Mouse (Mus musculus) lung, postnatal 0 days (tissue): ENCODE results near the gene 1500011B03Rik. TPM values are rescaled to one million over a fixed set of nuclear protein-coding genes. Genes with fewer than 3 reads are reported as not detected.
A peak's percentile ranks its signal among the peaks of the same experiment; 100 is the strongest.

Source experiments
- ATAC-seq: fragments of 200-750 bp; cut with Nextera tagmentation; 2 replicates; pipeline ENCODE4 v1.8.0; 2017; ENCODE audit warnings: moderate library complexity
- DNase-seq: peaks from one replicate; pipeline ENCODE4 v3.0.0-alpha.2; 2016; ENCODE audit warnings: low spot score
- H3K27ac ChIP-seq: fragments of 300-500 bp; sonication (generic); 2 replicates; pipeline ENCODE4 v1.5.1; 2014; ENCODE audit warnings: antibody characterized with exemption, mild to moderate bottlenecking, low read length, mixed read lengths
- H3K27me3 ChIP-seq: fragments of 300-500 bp; sonication (generic); replicated peaks from 2 replicates; pipeline ENCODE4 v1.6.1; 2014; ENCODE audit warnings: low read length, mixed read lengths; ENCODE audit not compliant: insufficient read depth
- H3K36me3 ChIP-seq: fragments of 300-500 bp; sonication (generic); 2 replicates; pipeline ENCODE4 v1.6.1; 2014; ENCODE audit warnings: low read length, mixed read lengths; ENCODE audit not compliant: insufficient read depth
- H3K4me1 ChIP-seq: fragments of 300-500 bp; sonication (generic); 2 replicates; pipeline ENCODE4 v1.6.1; 2014; ENCODE audit warnings: antibody characterized with exemption, low read depth, low read length, mixed read lengths; ENCODE audit not compliant: insufficient read depth
- H3K4me2 ChIP-seq: fragments of 300-500 bp; sonication (generic); replicated peaks from 2 replicates; pipeline ENCODE4 v1.6.1; 2014; ENCODE audit warnings: low read depth, mild to moderate bottlenecking, low read length, moderate library complexity, mixed read lengths
- H3K4me3 ChIP-seq: fragments of 300-500 bp; sonication (generic); 2 replicates; pipeline ENCODE4 v1.5.1; 2014; ENCODE audit warnings: low read depth, low read length
- H3K9ac ChIP-seq: fragments of 300-500 bp; sonication (generic); replicated peaks from 2 replicates; pipeline ENCODE4 v1.6.1; 2014; ENCODE audit warnings: low read depth, mild to moderate bottlenecking
- H3K9me3 ChIP-seq: fragments of 300-500 bp; sonication (generic); 2 replicates; pipeline ENCODE4 v1.6.1; 2016; ENCODE audit warnings: low read length, mixed read lengths
- CTCF ChIP-seq: IDR thresholded peaks from 2 replicates; pipeline ENCODE4 v1.5.1; 2016; ENCODE audit warnings: antibody characterized with exemption, mild to moderate bottlenecking
- EP300 ChIP-seq: IDR thresholded peaks from 2 replicates; pipeline ENCODE4 v1.6.1; 2016; ENCODE audit warnings: antibody characterized with exemption, mild to moderate bottlenecking, control low read depth
- WGBS: fragments of 180-500 bp; shearing (Covaris S2); extraction: QIAGEN DNeasy Blood & Tissue Kit; methylation state at CpG from one replicate; pipeline ENCODE4 v1.1.7; 2014; 5-methylcytosine and 5-hydroxymethylcytosine counted together
- polyA plus RNA-seq: library from polyadenylated mRNA; unstranded; fragments of >200 nt; fragmentation: Nextera tagmentation; extraction: Ambion mirVana; gene quantifications from 2 replicates; pipeline ENCODE4 v1.2.1, GENCODE M21; 2015

1500011B03Rik gene
- polyA plus RNA-seq, 1 experiment from 2014 or later: 97.5 TPM

DNA sequence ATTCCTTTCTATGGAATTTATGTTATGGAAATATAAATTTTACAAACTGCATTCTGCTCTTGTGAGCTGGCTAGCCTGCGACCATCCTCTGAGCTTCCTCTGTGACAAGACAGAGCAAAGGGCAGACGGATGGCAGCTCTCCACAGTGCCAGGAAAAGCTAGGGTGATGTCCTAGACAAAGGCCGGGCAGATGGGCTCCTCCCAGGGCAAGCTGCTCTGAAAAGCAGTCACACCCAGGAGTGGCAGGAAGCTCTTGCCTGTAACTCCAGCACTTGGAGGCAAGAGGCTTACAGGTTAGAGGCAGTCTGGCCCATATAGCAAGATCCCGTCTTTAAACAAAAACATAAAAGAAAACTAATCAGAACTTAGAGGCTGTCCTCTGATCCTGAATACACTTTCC, 28.7 kb downstream of the 1500011B03Rik start:
- no peak overlapping the region for H3K4me2 ChIP-seq
- peak overlapping the region; percentile 83 for H3K27ac ChIP-seq
- TF ChIP-seq EP300 (no peak; the same call in 1 of the 2 replicates), CTCF (no peak)
- H3K4me3 ChIP-seq: no peak overlapping the region
- peak; percentile 46 for ATAC-seq
- H3K36me3 ChIP-seq: peaks cover 31% of the 10 kb centered on the region
- H3K9me3 ChIP-seq: no peaks in the 10 kb centered on the region
- no peaks in the 10 kb centered on the region for H3K27me3 ChIP-seq
- DNase-seq: peak; percentile 56
- no peak overlapping the region for H3K9ac ChIP-seq
- WGBS: 48% methylated on average over 4 of the region's 4 CpGs
- peaks cover 18% of the 10 kb centered on the region; the same call in 1 of the 2 replicates for H3K4me1 ChIP-seq

DNA sequence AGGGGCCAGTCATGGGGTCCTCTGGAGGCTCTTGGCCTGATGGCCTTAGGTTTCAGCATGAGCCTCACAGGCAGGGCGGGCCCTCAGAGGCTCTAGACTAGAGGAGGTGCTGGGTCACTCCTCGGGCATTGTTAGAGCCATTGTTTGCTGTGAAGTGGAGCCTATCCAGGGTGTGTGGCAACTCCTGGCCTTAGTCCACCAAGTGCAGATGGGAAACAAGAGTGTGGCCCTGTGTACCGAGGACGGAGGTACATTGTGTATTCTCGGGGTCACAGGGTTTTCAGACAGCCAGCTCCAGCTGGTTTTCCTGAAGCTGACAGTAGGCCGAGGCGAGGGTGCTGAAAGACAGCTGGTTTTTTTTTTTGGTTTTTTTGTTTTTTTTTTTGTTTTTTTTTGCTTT, 30.0 kb downstream of the 1500011B03Rik start:
- no peak overlapping the region for H3K9ac ChIP-seq
- TF ChIP-seq EP300 (peak; percentile 92), CTCF (no peak)
- no peak overlapping the region for H3K4me3 ChIP-seq
- H3K4me2 ChIP-seq: no peak overlapping the region
- DNase-seq: peak; percentile 92
- H3K27ac ChIP-seq: peak overlapping the region; percentile 83
- ATAC-seq: peak; percentile 90
- H3K27me3 ChIP-seq: no peaks in the 10 kb centered on the region
- peaks cover 18% of the 10 kb centered on the region; the same call in 1 of the 2 replicates for H3K4me1 ChIP-seq
- peaks cover 37% of the 10 kb centered on the region for H3K36me3 ChIP-seq
- WGBS: 40% methylated on average over 7 of the region's 7 CpGs
- H3K9me3 ChIP-seq: no peaks in the 10 kb centered on the region

DNA sequence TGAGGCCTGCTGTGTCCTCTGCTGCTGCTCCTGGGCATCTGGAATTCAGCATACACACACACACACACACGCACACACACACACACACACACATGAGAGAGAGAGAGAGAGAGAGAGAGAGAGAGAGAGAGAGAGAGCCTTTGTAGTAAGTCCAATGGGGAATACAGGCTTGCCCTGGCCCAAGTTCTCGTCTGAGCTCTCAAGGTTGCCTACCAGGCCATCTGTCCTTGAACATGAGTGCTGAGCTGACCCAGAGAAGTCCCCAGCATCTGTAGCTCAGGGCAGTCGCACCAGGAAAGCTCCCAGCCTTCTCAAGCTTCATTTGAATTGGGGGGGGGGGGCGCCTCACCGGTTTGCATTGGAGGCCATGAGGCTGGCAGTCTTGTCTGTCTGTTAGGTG, 38.1 kb downstream of the 1500011B03Rik start:
- Histone ChIP-seq H3K4me2 (no peak overlapping the region), H3K36me3 (peaks cover 13% of the 10 kb centered on the region), H3K4me3 (no peak overlapping the region), H3K4me1 (peaks cover 17% of the 10 kb centered on the region; the same call in 1 of the 2 replicates), H3K9ac (no peak overlapping the region), H3K9me3 (no peaks in the 10 kb centered on the region), H3K27me3 (no peaks in the 10 kb centered on the region), H3K27ac (peak overlapping the region; percentile 91)
- 49% methylated on average over 5 of the region's 5 CpGs for WGBS
- ATAC-seq (no peak), DNase-seq (no peak)
- TF ChIP-seq CTCF: no peak
- TF ChIP-seq EP300: no peak

DNA sequence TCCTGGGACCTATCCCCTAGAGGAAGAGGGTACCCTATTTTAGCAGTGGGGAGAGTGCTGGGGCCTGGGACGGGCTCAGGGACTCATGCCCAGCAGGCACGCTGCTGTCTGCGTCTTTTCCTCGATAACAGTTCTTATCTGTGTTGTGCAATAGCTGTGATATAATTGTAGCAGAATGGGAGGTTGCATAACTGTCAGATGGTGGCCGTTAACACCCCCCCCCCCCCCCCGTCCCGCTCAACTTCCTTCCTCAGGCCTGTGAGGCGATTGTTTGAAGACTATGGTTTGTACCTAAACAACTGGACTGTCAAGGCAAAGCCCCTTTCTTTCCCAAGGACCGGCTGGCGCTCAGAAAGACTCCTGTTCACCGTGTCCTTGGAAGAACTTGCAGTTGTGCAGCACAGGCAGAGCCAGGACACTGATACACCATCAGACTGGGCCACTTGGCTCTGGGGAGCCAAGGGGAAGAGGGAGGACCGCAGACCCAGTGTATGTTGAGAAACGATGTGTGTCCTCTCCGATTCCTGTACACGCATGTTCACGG, 38.6 kb downstream of the 1500011B03Rik start:
- WGBS: 21% methylated on average over 15 of the region's 16 CpGs
- H3K4me1 ChIP-seq: peaks cover 17% of the 10 kb centered on the region; the same call in 1 of the 2 replicates
- H3K27me3 ChIP-seq: no peaks in the 10 kb centered on the region
- no peaks in the 10 kb centered on the region for H3K9me3 ChIP-seq
- H3K36me3 ChIP-seq: peaks cover 13% of the 10 kb centered on the region
- peak; percentile 93 for TF ChIP-seq EP300
- TF ChIP-seq CTCF: no peak
- H3K27ac ChIP-seq: peak overlapping the region; percentile 91
- no peak overlapping the region for H3K9ac ChIP-seq
- H3K4me2 ChIP-seq: no peak overlapping the region
- ATAC-seq (peak; percentile 78), DNase-seq (peak; percentile 93)
- no peak overlapping the region for H3K4me3 ChIP-seq

DNA sequence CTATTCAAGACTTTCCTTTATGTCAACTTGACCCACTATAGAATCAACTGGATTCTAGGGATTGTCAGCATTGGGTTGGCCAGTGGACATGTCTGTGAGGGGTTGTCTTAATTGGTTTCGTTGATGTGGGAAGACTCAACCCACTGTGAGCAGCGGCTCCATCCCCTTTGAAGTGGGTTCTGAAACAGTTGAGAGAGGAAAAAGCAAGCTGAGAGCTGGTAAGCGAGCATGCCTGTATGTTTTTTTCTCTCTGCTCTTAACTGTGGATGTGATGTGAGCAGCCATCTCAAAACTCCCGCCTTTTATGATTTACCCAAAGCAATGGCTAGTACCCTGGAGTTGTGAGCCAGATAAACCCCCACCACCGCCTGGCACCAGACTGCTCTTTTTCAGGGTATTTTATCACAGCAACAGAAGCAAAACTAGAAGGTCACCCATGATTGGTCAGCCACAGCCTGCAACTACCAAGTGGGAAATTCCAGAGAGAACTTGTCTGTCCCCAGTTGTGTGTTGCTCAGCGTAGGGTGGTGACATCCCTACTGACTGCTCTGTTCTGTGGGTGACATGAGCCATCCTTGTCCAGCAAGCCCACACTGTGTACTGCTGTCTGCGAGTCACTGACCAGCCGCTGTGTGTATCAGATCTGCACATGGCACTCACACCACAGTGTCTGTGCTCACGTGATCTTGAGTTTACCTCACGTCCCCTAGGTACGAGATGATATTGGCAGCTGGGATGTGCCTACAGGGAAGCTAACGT, 39.7 kb downstream of the 1500011B03Rik start:
- Histone ChIP-seq H3K9ac (no peak overlapping the region), H3K4me2 (no peak overlapping the region), H3K27ac (peak overlapping the region; percentile 91), H3K4me1 (peaks cover 20% of the 10 kb centered on the region; the same call in 1 of the 2 replicates), H3K36me3 (peaks cover 6% of the 10 kb centered on the region), H3K9me3 (no peaks in the 10 kb centered on the region), H3K27me3 (no peaks in the 10 kb centered on the region), H3K4me3 (no peak overlapping the region)
- peak; percentile 78 for DNase-seq
- ATAC-seq: peak; percentile 73
- WGBS: 63% methylated on average over 12 of the region's 12 CpGs
- no peak for TF ChIP-seq CTCF
- TF ChIP-seq EP300: no peak

DNA sequence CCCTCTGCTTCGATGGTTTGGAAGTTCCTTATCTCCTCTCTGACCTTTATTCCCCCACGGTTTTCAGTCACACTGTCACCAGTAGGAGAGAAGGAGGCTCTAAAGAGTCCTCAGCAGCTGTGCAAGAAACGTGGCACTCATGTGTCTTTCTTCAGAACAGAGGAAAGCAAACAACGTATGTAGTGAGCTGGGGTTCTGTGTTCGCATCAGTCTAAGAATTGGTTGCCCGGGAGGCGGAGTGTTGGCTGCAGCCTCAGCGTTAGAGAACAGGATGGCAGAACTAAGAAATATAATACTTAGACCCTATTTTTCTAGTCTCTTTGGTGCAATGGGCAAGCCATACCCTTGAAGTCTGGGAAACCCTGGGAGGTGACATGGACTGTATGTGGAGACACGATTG, 40.3 kb downstream of the 1500011B03Rik start:
- WGBS: 43% methylated on average over 9 of the region's 9 CpGs
- Histone ChIP-seq H3K27ac (0 out of 2 replicates have a peak overlapping the region, but pooled peaks have one; percentile 28), H3K4me2 (no peak overlapping the region), H3K9me3 (no peaks in the 10 kb centered on the region), H3K27me3 (no peaks in the 10 kb centered on the region), H3K4me3 (no peak overlapping the region), H3K4me1 (peaks cover 20% of the 10 kb centered on the region; the same call in 1 of the 2 replicates), H3K9ac (no peak overlapping the region), H3K36me3 (peaks cover 1% of the 10 kb centered on the region; the same call in 1 of the 2 replicates)
- DNase-seq: no peak
- ATAC-seq: no peak
- TF ChIP-seq CTCF (no peak), EP300 (no peak)
